24 mouse cellular contexts compared by ENCODE assay signal in the genomic region with DNA sequence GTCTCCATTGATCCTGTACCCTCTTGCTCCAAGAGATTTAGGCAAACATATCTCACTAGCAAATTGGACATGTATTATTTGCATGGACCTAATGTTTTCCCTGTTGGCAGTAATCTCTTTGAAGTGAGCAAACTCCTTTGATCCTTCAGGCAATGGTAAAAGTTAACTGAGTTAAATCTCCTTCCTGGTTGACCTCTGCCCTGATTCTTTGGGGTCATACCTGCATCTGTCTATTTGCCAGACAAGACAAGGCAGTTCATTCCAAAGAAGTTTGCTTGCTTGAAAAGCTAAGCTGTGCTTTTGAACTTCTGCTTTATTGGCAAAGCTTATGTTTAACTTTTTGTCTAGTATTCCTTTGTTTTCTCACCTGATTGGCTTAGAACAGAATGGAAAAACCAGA.
"Had no signal": no experiment of that assay in that cellular context is flagged by ENCODE, and none has a peak within 500 bp of the region (broad histone marks: within the 10 kb centered on the region; RNA-seq: fewer than 3 reads in every experiment).

No protein-coding gene starts in this region.

- H3K4me3 ChIP-seq: heart, adult 2 months; heart, embryonic 13.5 days; heart, embryonic 15.5 days; hindbrain, embryonic 13.5 days; hindbrain, embryonic 15.5 days; limb, embryonic 13.5 days; limb, embryonic 15.5 days; liver, embryonic 13.5 days; liver, embryonic 15.5 days had no signal

- H3K27me3 ChIP-seq: heart, embryonic 13.5 days; heart, embryonic 15.5 days; hindbrain, embryonic 13.5 days; hindbrain, embryonic 15.5 days; limb, embryonic 13.5 days; limb, embryonic 15.5 days; liver, embryonic 13.5 days; liver, embryonic 15.5 days had no signal

- H3K4me1 ChIP-seq: heart, embryonic 13.5 days; heart, embryonic 15.5 days; hindbrain, embryonic 13.5 days; hindbrain, embryonic 15.5 days; limb, embryonic 13.5 days; limb, embryonic 15.5 days; liver, embryonic 13.5 days; liver, embryonic 15.5 days had no signal

- H3K36me3 ChIP-seq: heart, embryonic 13.5 days; heart, embryonic 15.5 days; hindbrain, embryonic 13.5 days; hindbrain, embryonic 15.5 days; limb, embryonic 13.5 days; limb, embryonic 15.5 days; liver, embryonic 13.5 days; liver, embryonic 15.5 days had no signal

- H3K9me3 ChIP-seq: heart, embryonic 13.5 days; heart, embryonic 15.5 days; hindbrain, embryonic 13.5 days; hindbrain, embryonic 15.5 days; limb, embryonic 13.5 days; limb, embryonic 15.5 days; liver, embryonic 13.5 days; liver, embryonic 15.5 days had no signal

- H3K9ac ChIP-seq: forebrain, postnatal 0 days; heart, embryonic 13.5 days; heart, embryonic 15.5 days; hindbrain, embryonic 13.5 days; hindbrain, embryonic 15.5 days; limb, embryonic 13.5 days; limb, embryonic 15.5 days; liver, embryonic 13.5 days; liver, embryonic 15.5 days had no signal

- H3K27ac ChIP-seq: heart, adult 2 months; heart, embryonic 13.5 days; heart, embryonic 15.5 days; hindbrain, embryonic 13.5 days; hindbrain, embryonic 15.5 days; hindbrain, postnatal 0 days; limb, embryonic 13.5 days; limb, embryonic 15.5 days; liver, embryonic 13.5 days; liver, embryonic 15.5 days had no signal

- H3K4me2 ChIP-seq: heart, embryonic 11.5 days; heart, embryonic 13.5 days; heart, embryonic 15.5 days; hindbrain, embryonic 13.5 days; hindbrain, embryonic 15.5 days; limb, embryonic 13.5 days; limb, embryonic 15.5 days; liver, embryonic 13.5 days; liver, embryonic 15.5 days had no signal

- ATAC-seq: forebrain, postnatal 0 days; hindbrain, postnatal 0 days; intestine, embryonic 16.5 days had no signal

- DNase-seq: gastrocnemius, postnatal 14 days; gastrocnemius, postnatal 36 days; heart, adult 11 months; heart, adult 2 months; heart, postnatal 14 days; heart, postnatal 36 days; kidney, adult 11 months; kidney, postnatal 10 days; layer of hippocampus, adult 9-11 months; layer of hippocampus, postnatal 36 days; left cerebral cortex, postnatal 4 days; liver, embryonic 13.5 days; lung, adult 18-20 months had no signal
